Mouse (Mus musculus) heart, postnatal 36 days (tissue): Measurements from ENCODE around the gene Zfpl1. TPM values are rescaled to one million over a fixed set of nuclear protein-coding genes. Genes with fewer than 3 reads are reported as not detected.
"Not testable (repeated sequence)": the region's sequence is repeated elsewhere in the genome, so short reads cannot be mapped to it uniquely, and the experiment has no call there.

Experiments used
- DNase-seq, 2 experiments: peaks; one replicate each; pipeline ENCODE4 v3.0.0; 2021 to 2022
- intact Hi-C: fragments of 180-260 bp; cut with DNase I; formaldehyde crosslinking; loops from one replicate; pipeline ENCODE4 v1.15.1; 2025
- total RNA-seq, 2 experiments: library from RNA; stranded (reverse); gene quantifications; 2 replicates each; pipeline ENCODE4 v1.2.3; 2021

Gene Zfpl1
- total RNA-seq, 2 experiments from 2014 or later = 17.0 to 17.9 TPM

DNA sequence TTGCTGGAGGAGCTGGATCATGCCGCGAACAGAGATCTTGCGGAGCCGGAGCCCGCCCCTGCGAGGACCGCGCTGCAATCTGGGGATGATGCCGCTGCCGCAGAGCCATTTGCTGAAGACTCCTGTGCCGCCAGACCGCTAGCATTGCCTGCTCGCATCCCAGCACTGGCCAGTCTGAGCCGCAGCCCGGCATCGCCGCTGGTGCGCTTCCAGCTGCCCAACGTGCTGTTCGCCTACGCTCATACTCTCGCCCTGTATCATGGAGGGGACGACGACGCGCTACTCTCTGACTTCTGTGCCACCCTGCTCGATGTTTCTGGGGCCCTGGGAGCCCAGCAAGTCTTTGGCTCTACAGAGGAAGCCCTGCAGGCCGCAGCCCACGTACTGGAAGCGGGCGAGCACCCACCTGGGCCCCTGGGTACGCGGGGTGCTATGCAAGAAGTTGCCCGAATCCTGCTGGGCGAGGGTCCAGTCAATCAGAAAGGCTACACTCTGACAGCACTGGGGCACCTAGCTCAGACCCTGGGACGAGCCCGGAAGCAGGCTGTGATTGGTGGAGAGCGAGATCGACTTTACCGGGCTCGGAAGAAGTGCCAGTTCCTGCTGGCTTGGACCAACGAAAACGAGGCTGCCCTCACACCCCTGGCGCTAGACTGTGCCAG lies 23.0 kb downstream of the Zfpl1 start:
- intact Hi-C loops = loop anchor here (5.0 kb wide), 2 partner anchors 149 to 181 kb away; partner anchors contain the start of genes Atg2a and Dpf2
- no peak for DNase-seq

GRCm38 (mm10) chr19:6061021-6061533 lies 23.7 kb downstream of the Zfpl1 start, which contains the start of gene Znhit2:
Gene Znhit2 (plus strand): TSS chr19:6061192.
- peak; percentile 90 to 93 for DNase-seq
- intact Hi-C loops = loop anchor here (5.0 kb wide), 2 partner anchors 149 to 181 kb away; partner anchors contain the start of genes Atg2a and Dpf2

DNA sequence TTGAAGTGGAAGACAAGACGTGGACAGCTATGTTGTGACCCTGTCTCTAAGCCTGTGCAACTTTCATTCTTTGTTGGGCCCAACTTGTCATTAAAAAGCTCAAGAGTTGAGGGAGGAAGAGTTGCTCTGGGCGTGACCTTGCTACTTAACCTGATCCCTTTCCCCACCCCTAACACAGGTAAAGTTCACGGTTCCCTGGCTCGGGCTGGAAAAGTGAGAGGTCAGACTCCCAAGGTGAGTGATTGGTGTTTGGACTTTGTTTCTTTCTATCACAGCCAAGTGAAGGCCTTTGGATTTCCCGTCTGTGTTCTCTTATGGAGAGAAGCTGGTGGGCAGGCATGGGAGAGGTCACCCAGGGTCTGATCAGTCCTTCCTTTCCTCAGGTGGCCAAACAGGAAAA lies 25.8 kb downstream of the Zfpl1 start:
- DNase-seq = no peak
- intact Hi-C loops = no loop called here

GRCm38 (mm10) chr19:6058513-6058912 lies 26.2 kb downstream of the Zfpl1 start:
- no peak for DNase-seq
- intact Hi-C loops = no loop called here

DNA sequence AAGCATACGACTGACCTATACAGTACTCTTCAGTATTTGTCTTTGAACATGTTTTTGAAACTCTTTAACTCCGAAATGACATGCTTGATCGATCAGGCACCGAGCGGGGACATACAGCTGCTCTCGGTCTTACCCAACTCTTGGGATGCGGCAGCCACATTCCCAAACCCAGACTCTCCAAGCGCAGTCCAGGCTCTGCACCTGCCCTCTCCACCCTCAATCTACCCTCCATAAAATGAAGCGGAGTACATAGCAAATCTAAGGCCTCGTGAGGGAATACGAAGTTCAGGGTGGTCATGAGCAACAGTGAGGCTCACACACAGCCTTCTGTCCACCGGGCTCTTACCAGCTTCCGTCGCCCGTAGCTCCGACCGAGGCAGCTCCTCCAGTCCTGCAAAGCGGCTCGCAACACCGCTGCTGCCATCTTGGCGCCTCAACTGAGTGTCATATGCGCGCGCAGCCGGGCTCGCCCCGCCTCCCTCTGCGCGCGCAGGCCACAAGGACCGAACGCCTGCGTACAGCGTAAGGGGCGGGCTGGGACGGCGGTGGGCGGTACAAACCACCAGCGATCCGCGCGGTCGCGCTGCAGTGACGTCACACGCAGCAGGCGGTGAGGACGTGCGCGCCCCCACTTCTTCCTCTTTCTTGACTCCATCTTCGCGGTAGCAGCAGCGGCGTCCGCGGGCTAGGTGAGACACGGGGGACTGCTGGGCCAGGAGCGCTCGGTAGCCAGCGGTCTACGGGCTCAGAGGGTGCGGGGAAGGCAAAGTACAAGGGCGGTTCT lies 27.3 kb downstream of the Zfpl1 start, which contains the start of the genes Mrpl49 and Fau:
Gene Mrpl49 (minus strand): TSS at position 473 of the 784 bp plus-strand sequence.
Gene Fau (plus strand): TSS at position 532 of the 784 bp plus-strand sequence.
- intact Hi-C loops = loop anchor here (1.0 kb wide), 1 partner anchor 27 kb away; the partner anchor contains the start of genes Cdca5 and Zfpl1
- DNase-seq = peak; percentile 98 to 99

GRCm38 (mm10) chr19:6056696-6057095 lies 28.1 kb downstream of the Zfpl1 start:
- intact Hi-C loops = loop anchor here (1.0 kb wide), 1 partner anchor 28 kb away; the partner anchor contains the start of genes Cdca5 and Zfpl1

DNA sequence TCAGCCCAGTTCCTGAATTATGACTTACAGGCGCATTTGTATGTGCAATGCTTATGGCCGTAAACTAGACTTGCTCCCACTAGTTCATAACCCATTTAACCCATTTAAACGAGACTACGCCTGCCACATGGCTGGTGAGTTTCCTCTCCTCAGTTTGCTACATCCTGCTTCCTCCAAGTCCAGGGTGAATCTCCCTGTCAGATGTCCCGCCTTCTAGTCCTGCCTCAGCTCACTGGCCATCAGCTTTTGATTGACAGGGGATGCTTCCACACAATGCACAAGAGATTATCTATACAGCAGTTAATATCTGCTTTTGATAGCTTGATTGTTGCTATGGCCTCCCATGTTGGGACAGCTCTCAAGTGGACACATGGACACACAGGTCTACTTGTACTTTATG lies 30.5 kb downstream of the Zfpl1 start:
- intact Hi-C loops = no loop called here
- DNase-seq = no peak

More at GRCm38 (mm10) chr19:6056696-6057095, 28.1 kb downstream of the Zfpl1 start:
- no peak for DNase-seq

DNA sequence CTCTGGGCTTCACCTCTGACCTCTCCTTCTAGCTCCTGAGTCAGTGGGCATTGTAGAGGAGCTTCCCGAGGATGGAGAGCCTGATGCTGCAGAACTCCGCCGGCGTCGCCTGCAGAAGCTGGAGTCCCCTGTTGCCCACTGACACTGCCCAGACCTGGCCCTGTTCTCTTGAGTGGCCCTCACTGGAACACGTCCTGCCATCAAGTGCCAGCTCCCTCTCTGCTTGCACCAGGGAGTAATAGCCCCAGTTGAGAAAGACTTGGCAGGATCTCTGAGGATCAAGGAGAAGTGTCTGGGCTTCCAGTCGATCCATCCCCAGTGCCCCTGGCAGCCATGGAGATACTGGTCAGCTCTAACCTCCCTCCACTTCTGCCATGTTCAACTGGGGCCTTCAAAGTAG lies 32.2 kb downstream of the Zfpl1 start:
- intact Hi-C loops = no loop called here
- DNase-seq = peak in 1 of 2 experiments; percentile 1

- intact Hi-C loops = loop anchor here (5.0 kb wide), 2 partner anchors 78 to 137 kb away; partner anchors contain the start of genes Dpf2 and Snx15
- no peak for DNase-seq
These were observed 35.9 kb downstream of the Zfpl1 start for GRCm38 (mm10) chr19:6048681-6049410.

DNA sequence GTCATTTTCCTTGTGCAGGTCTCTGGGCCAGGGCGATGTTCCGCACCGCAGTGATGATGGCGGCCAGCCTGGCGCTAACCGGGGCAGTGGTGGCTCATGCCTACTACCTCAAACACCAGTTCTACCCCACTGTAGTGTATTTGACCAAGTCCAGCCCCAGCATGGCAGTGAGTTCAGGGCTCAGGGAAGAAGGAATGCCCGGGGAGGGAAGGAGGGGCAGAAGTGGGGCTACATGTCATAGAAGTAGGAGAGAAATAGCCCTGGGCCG lies 36.9 kb downstream of the Zfpl1 start:
- DNase-seq = no peak
- intact Hi-C loops = loop anchor here (5.0 kb wide), 2 partner anchors 79 to 136 kb away; partner anchors contain the start of genes Dpf2 and Snx15

DNA sequence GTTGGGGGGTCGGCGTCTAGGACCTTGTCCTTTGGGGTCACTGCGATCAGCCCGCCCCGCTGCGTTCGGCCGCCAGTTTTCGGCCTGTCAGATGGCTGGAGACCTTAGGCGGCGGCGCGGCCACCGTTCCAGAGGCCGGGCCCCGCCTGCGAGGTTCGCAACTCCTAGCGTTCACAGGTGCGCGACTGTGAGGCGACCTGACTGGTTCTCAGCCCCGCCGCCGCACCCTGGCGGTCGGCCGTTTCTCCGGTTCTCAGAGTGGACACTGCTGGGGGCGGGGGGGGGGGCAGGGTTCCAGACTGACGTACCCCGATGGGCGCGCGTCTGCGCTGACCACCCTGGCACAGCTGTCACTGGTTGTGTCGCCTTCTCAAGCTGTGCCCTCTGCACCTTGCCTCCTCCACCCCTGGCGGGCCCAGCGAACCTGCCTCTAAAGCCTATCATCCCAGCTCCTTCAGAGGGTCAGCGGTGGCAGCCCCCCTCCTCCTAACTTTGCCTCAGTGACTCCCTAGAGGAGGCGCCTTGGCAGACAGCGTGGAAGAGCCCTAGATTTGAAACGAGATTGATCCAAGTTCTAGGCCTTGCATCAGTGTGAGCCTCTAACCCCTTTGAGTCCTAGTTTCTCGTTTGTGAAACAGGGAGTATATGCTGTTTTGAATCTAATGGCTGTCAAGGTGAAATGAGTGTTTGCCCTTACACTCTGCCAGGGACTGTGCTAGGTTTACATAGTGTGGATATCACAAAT lies 37.4 kb downstream of the Zfpl1 start:
- DNase-seq = no peak
- intact Hi-C loops = loop anchor here (5.0 kb wide), 2 partner anchors 80 to 135 kb away; partner anchors contain the start of genes Dpf2 and Snx15

DNA sequence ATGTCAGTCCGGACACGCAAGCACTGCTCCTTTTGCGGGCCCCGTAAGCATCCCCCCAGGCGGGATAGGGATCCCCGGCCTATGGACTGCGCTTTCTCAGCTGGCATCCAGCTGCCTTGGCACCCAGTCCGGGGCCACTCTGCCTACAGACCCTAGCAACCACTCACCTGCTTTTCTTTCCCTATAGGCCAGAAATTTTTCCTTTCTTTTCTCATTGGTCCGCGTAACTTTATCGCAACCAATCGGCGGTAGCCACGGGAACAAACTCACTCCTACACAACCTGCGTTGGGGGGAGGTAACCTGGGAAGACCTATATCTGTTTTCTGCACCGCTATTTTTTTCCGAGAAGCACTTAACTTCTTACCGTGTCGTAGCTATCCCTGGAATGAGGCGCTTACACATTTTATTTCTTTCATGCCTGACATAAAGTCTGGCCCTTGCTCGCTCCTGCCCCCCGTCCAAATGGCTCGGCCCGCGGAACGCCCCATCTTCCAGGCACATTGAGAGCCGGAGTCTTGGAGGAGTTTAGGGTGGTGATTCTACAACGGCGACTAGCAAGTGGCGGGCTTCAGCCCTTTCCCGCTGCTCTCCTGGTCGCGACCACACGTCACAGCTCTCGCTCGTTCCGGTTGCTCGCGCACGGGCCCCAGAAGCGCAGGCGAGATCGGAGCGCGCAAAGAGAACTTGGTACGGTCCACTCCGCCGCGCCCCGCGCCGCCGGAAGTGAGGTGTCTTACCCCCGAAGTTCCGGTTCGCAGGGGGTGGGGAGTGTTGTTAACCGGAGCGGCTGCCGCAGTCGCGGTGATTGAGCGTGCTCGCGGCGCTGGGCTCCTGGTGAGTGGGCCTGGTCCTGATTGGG lies 38.2 kb downstream of the Zfpl1 start, which contains the start of gene Syvn1:
Gene Syvn1 (plus strand): TSS at position 283 of the 860 bp plus-strand sequence.
- intact Hi-C loops = loop anchor here (5.0 kb wide), 2 partner anchors 81 to 134 kb away; partner anchors contain the start of genes Dpf2 and Snx15
- peak; percentile 87 to 95 for DNase-seq

- intact Hi-C loops = loop anchor here (5.0 kb wide), 2 partner anchors 82 to 133 kb away; partner anchors contain the start of genes Dpf2 and Snx15
- DNase-seq = no peak
These were observed 39.1 kb downstream of the Zfpl1 start for GRCm38 (mm10) chr19:6045366-6046293.

GRCm38 (mm10) chr19:6044102-6044501 lies 40.7 kb downstream of the Zfpl1 start:
- DNase-seq = not testable (repeated sequence)
- intact Hi-C loops = loop anchor here (5.0 kb wide), 1 partner anchor 77 kb away; no protein-coding TSS in a partner anchor

GRCm38 (mm10) chr19:6042293-6042692 lies 42.5 kb downstream of the Zfpl1 start:
- no peak for DNase-seq
- intact Hi-C loops = loop anchor here (5.0 kb wide), 1 partner anchor 75 kb away; no protein-coding TSS in a partner anchor

DNA sequence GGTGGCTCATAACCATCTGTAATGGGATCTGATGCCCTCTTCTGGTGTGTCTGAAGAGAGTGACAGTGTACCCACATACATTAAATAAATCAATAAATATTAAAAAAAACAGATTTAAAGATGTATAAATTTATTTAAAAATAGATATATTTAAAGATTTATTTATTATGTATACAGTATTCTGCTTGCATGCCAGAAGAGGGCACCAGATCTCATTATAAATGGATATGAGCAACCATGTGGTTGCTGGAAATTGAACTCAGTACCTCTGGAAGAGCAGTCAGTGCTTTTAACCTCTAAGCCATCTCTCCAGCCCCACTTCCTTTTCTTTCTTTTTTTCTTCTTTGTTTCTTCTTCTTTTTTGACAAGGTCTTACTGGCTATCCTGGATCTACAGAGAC lies 44.8 kb downstream of the Zfpl1 start:
- no peak for DNase-seq
- intact Hi-C loops = loop anchor here (5.0 kb wide), 1 partner anchor 73 kb away; no protein-coding TSS in a partner anchor

DNA sequence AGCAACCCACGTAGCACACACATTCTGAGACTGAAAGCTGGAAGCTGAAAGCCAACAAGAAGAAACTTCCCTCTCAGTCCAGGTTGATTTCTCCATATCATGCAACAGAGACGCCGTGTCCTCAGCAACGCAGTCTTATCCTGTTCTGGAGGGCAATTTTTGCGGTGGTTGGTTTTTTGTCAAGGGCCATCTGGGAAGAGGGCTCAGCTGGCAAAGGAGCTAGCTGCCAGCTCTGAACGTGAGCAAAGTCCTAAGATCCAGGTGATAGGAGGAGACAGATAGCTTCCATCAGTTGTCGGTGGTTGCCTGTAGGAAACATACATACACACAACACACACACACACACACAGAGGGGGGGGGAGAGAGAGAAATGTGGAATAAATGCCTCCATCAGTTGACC lies 46.4 kb downstream of the Zfpl1 start:
- DNase-seq = no peak

More for the DNA sequence above, 46.4 kb downstream of the Zfpl1 start:
- intact Hi-C loops = no loop called here
